Mouse (Mus musculus): Measurements from ENCODE around the gene Mlh1. TPM values are rescaled to one million over a fixed set of nuclear protein-coding genes. Genes with fewer than 3 reads are reported as not detected.

Gene Mlh1
- polyA plus RNA-seq, 1 experiment = 23.6 TPM

GRCm38 (mm10) chr9:111204601-111205375 is 66.8 kb downstream of the Mlh1 start:
- Histone ChIP-seq H3K27ac (ENCODE audit: control insufficient read depth, insufficient read depth, low read length) (no peak overlapping the region), H3K27me3 (ENCODE audit: control insufficient read depth, insufficient read depth, low read length) (no peaks in the 10 kb centered on the region), H3K4me1 (replicated peaks; ENCODE audit: control insufficient read depth, insufficient read depth, low read length) (no peaks in the 10 kb centered on the region), H3K4me3 (ENCODE audit: control insufficient read depth, insufficient read depth, low read length) (no peak overlapping the region), H3K36me3 (ENCODE audit: control insufficient read depth, insufficient read depth, low read length) (0 out of 2 replicates have a peak, but pooled peaks cover 5% of the 10 kb centered on the region)
- 93% methylated on average over 9 of the region's 9 CpGs for WGBS
- TF ChIP-seq CTCF (IDR thresholded peaks at IDR 0.05; ENCODE audit: borderline replicate concordance, control insufficient read depth, extremely low read depth, insufficient read depth, low read length, poor library complexity) (no peak), POLR2A (IDR thresholded peaks at IDR 0.05; ENCODE audit: control insufficient read depth, extremely low read depth, insufficient read depth, low read length, poor library complexity) (no peak)
- DNase-seq = no peak

- TF ChIP-seq CTCF (IDR thresholded peaks at IDR 0.05; ENCODE audit: borderline replicate concordance, control insufficient read depth, extremely low read depth, insufficient read depth, low read length, poor library complexity) (no peak), POLR2A (IDR thresholded peaks at IDR 0.05; ENCODE audit: control insufficient read depth, extremely low read depth, insufficient read depth, low read length, poor library complexity) (no peak)
- Histone ChIP-seq H3K27me3 (ENCODE audit: control insufficient read depth, insufficient read depth, low read length) (no peaks in the 10 kb centered on the region), H3K36me3 (ENCODE audit: control insufficient read depth, insufficient read depth, low read length) (no peaks in the 10 kb centered on the region), H3K27ac (ENCODE audit: control insufficient read depth, insufficient read depth, low read length) (no peak overlapping the region), H3K4me3 (ENCODE audit: control insufficient read depth, insufficient read depth, low read length) (no peak overlapping the region), H3K4me1 (replicated peaks; ENCODE audit: control insufficient read depth, insufficient read depth, low read length) (no peaks in the 10 kb centered on the region)
- DNase-seq = no peak
Measured at GRCm38 (mm10) chr9:111200208-111200607, 71.4 kb downstream of the Mlh1 start.

DNA sequence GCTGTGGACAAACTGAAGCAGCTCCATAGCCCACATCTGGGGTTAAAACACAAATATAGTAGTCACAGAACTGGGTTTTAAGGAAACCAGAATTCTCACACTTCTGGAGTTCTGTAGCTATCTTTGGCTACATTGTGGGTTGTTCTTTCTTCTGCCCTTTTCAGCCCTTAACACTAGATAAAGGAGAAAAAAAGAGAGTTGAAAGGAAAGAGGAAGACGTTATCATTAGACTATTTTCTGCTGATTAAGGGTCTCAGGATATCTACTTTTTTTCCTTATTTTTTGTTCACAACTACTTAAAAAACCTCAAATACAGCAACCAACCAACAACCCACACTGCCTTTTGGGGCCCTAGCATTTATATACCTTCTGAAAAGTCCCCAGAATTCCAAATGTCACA is 73.3 kb downstream of the Mlh1 start:
- TF ChIP-seq POLR2A (IDR thresholded peaks at IDR 0.05; ENCODE audit: control insufficient read depth, extremely low read depth, insufficient read depth, low read length, poor library complexity) (no peak), CTCF (IDR thresholded peaks at IDR 0.05; ENCODE audit: borderline replicate concordance, control insufficient read depth, extremely low read depth, insufficient read depth, low read length, poor library complexity) (no peak)
- Histone ChIP-seq H3K27ac (ENCODE audit: control insufficient read depth, insufficient read depth, low read length) (no peak overlapping the region), H3K4me1 (replicated peaks; ENCODE audit: control insufficient read depth, insufficient read depth, low read length) (no peaks in the 10 kb centered on the region), H3K4me3 (ENCODE audit: control insufficient read depth, insufficient read depth, low read length) (no peak overlapping the region), H3K36me3 (ENCODE audit: control insufficient read depth, insufficient read depth, low read length) (no peaks in the 10 kb centered on the region), H3K27me3 (ENCODE audit: control insufficient read depth, insufficient read depth, low read length) (no peaks in the 10 kb centered on the region)
- 67% methylated on average over 1 of the region's 1 CpGs for WGBS
- no peak for DNase-seq

DNA sequence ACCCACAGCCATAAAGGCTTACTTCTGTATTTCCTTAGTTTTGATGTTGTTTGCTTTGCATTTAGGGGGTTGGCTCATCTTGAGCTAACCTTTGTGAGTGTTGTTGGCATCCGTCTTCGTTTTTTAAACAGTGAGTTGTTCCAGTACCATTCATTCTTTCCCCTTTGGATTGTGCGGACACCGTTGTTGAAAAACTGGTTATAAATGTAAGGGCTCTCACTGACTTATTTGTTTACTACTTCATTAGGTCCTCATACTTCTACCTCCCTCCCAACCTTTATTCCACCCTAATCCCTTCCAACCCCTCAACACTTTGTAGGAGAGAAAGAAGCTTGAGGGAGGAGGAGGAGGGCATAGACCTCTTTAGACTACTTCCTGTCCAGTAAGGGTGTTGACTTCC is 73.9 kb downstream of the Mlh1 start:
- H3K36me3 ChIP-seq (ENCODE audit: control insufficient read depth, insufficient read depth, low read length) = no peaks in the 10 kb centered on the region
- no peaks in the 10 kb centered on the region for H3K4me1 ChIP-seq (replicated peaks; ENCODE audit: control insufficient read depth, insufficient read depth, low read length)
- H3K4me3 ChIP-seq (ENCODE audit: control insufficient read depth, insufficient read depth, low read length) = no peak overlapping the region
- TF ChIP-seq POLR2A (IDR thresholded peaks at IDR 0.05; ENCODE audit: control insufficient read depth, extremely low read depth, insufficient read depth, low read length, poor library complexity) = no peak
- no peak for TF ChIP-seq CTCF (IDR thresholded peaks at IDR 0.05; ENCODE audit: borderline replicate concordance, control insufficient read depth, extremely low read depth, insufficient read depth, low read length, poor library complexity)
- no peak overlapping the region for H3K27ac ChIP-seq (ENCODE audit: control insufficient read depth, insufficient read depth, low read length)
- 99% methylated on average over 4 of the region's 4 CpGs for WGBS
- no peaks in the 10 kb centered on the region for H3K27me3 ChIP-seq (ENCODE audit: control insufficient read depth, insufficient read depth, low read length)
- DNase-seq = no peak

GRCm38 (mm10) chr9:111197116-111197515 is 74.5 kb downstream of the Mlh1 start:
- no peak for DNase-seq
- Histone ChIP-seq H3K36me3 (ENCODE audit: control insufficient read depth, insufficient read depth, low read length) (no peaks in the 10 kb centered on the region), H3K27ac (ENCODE audit: control insufficient read depth, insufficient read depth, low read length) (no peak overlapping the region), H3K4me1 (replicated peaks; ENCODE audit: control insufficient read depth, insufficient read depth, low read length) (no peaks in the 10 kb centered on the region), H3K27me3 (ENCODE audit: control insufficient read depth, insufficient read depth, low read length) (no peaks in the 10 kb centered on the region), H3K4me3 (ENCODE audit: control insufficient read depth, insufficient read depth, low read length) (no peak overlapping the region)
- TF ChIP-seq POLR2A (IDR thresholded peaks at IDR 0.05; ENCODE audit: control insufficient read depth, extremely low read depth, insufficient read depth, low read length, poor library complexity) (no peak), CTCF (IDR thresholded peaks at IDR 0.05; ENCODE audit: borderline replicate concordance, control insufficient read depth, extremely low read depth, insufficient read depth, low read length, poor library complexity) (no peak)
- 86% methylated on average over 3 of the region's 3 CpGs for WGBS

- no peak overlapping the region for H3K4me3 ChIP-seq (ENCODE audit: control insufficient read depth, insufficient read depth, low read length)
- no peaks in the 10 kb centered on the region for H3K4me1 ChIP-seq (replicated peaks; ENCODE audit: control insufficient read depth, insufficient read depth, low read length)
- no peak for TF ChIP-seq CTCF (IDR thresholded peaks at IDR 0.05; ENCODE audit: borderline replicate concordance, control insufficient read depth, extremely low read depth, insufficient read depth, low read length, poor library complexity)
- no peak for TF ChIP-seq POLR2A (IDR thresholded peaks at IDR 0.05; ENCODE audit: control insufficient read depth, extremely low read depth, insufficient read depth, low read length, poor library complexity)
- no peak for DNase-seq
- WGBS = 94% methylated on average over 2 of the region's 2 CpGs
- H3K27ac ChIP-seq (ENCODE audit: control insufficient read depth, insufficient read depth, low read length) = no peak overlapping the region
- no peaks in the 10 kb centered on the region for H3K27me3 ChIP-seq (ENCODE audit: control insufficient read depth, insufficient read depth, low read length)
- H3K36me3 ChIP-seq (ENCODE audit: control insufficient read depth, insufficient read depth, low read length) = no peaks in the 10 kb centered on the region
Measured at GRCm38 (mm10) chr9:111193211-111193610, 78.4 kb downstream of the Mlh1 start.

Measured in thymus, adult 2 months (tissue).